Mouse (Mus musculus): ENCODE results near the gene Gm28230.

DNA sequence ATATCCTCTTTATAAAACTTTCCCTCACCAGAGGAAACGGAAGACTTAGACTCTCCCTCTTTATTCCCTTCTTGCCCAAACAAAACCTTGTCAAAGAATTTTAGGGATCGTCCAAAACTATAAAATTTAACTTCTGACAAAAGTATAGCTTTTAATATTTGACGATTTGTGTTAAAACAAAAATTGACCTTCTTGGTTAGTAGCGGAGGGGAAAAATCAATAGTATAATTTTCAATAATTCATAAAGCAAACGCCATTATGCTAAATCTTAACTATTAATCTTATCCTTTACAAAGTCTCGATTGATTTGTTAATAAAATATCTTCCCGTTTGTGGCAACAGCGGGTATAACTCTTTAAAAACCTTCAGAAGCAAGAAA lies 36.2 kb upstream of the Gm28230 start:
- TF ChIP-seq CTCF (conservative IDR thresholded peaks at IDR 0.05; ENCODE audit: low read length) (no peak), POU5F1 (IDR thresholded peaks at IDR 0.05; ENCODE audit: borderline replicate concordance, low read length) (no peak), NANOG (IDR thresholded peaks at IDR 0.05; ENCODE audit: borderline replicate concordance, low read length) (no peak)

All from E14TG2a.4 (cell line).